Mouse (Mus musculus): ENCODE measurements around the gene Ccl27a. TPM values are rescaled to one million over a fixed set of nuclear protein-coding genes. Genes with fewer than 3 reads are reported as not detected.

The Ccl27a gene
- polyA plus RNA-seq, 1 experiment from 2014 or later: 30.5 TPM

Other genes with a start within 250 kb of the Ccl27a start
- gene Fam219a, start 204.7 kb downstream of the Ccl27a start, polyA plus RNA-seq (2015; fragmentation: Nextera tagmentation; extraction: Ambion mirVana): 1.9 and 2.7 TPM in 2 replicates
- 2.9 and 4.0 TPM in 2 replicates for gene Dnaic1, start 204.5 kb downstream of the Ccl27a start, polyA plus RNA-seq (2015; fragmentation: Nextera tagmentation; extraction: Ambion mirVana)
- gene Enho, start 133.9 kb downstream of the Ccl27a start, polyA plus RNA-seq (2015; fragmentation: Nextera tagmentation; extraction: Ambion mirVana): 7.8 and 8.1 TPM in 2 replicates
- 6.9 and 8.4 TPM in 2 replicates for gene Cntfr, start 77.2 kb downstream of the Ccl27a start, polyA plus RNA-seq (2015; fragmentation: Nextera tagmentation; extraction: Ambion mirVana)
- gene Il11ra1, start 74.3 kb downstream of the Ccl27a start, polyA plus RNA-seq (2015; fragmentation: Nextera tagmentation; extraction: Ambion mirVana): 111 and 120 TPM in 2 replicates
- 80.5 and 85.0 TPM in 2 replicates for gene Rpp25l, start 60.7 kb downstream of the Ccl27a start, polyA plus RNA-seq (2015; fragmentation: Nextera tagmentation; extraction: Ambion mirVana)
- gene Dctn3, start 51.1 kb downstream of the Ccl27a start, polyA plus RNA-seq (2015; fragmentation: Nextera tagmentation; extraction: Ambion mirVana): 137 and 156 TPM in 2 replicates
- not detected in 2 replicates for gene Arid3c, start 43.1 kb downstream of the Ccl27a start, polyA plus RNA-seq (2015; fragmentation: Nextera tagmentation; extraction: Ambion mirVana)
- gene Galt, start 19.0 kb downstream of the Ccl27a start, polyA plus RNA-seq (2015; fragmentation: Nextera tagmentation; extraction: Ambion mirVana): 36.5 and 39.6 TPM in 2 replicates
- gene Sigmar1, start 18.1 kb downstream of the Ccl27a start, polyA plus RNA-seq (2015; fragmentation: Nextera tagmentation; extraction: Ambion mirVana): 69.9 and 72.2 TPM in 2 replicates
- 27.4 and 47.0 TPM in 2 replicates for gene Gm21541, start 129.4 kb upstream of the Ccl27a start, polyA plus RNA-seq (2015; fragmentation: Nextera tagmentation; extraction: Ambion mirVana)
- gene Gm20878, start 167.3 kb upstream of the Ccl27a start, polyA plus RNA-seq (2015; fragmentation: Nextera tagmentation; extraction: Ambion mirVana): 1.2 and 1.6 TPM in 2 replicates
- 0.10 TPM in 1 of 2 replicates, not detected in the other for gene Fam205a4, start 191.8 kb upstream of the Ccl27a start, polyA plus RNA-seq (2015; fragmentation: Nextera tagmentation; extraction: Ambion mirVana)

All from lung, embryonic 16.5 days (tissue).